Mouse (Mus musculus): ENCODE data around the gene Foxr1. TPM values are rescaled to one million over a fixed set of nuclear protein-coding genes. Genes with fewer than 3 reads are reported as not detected.
"Not testable (repeated sequence)": the region's sequence is repeated elsewhere in the genome, so short reads cannot be mapped to it uniquely, and the experiment has no call there.

Gene Foxr1
- total RNA-seq, 2 experiments from 2014 or later, result not detected

DNA sequence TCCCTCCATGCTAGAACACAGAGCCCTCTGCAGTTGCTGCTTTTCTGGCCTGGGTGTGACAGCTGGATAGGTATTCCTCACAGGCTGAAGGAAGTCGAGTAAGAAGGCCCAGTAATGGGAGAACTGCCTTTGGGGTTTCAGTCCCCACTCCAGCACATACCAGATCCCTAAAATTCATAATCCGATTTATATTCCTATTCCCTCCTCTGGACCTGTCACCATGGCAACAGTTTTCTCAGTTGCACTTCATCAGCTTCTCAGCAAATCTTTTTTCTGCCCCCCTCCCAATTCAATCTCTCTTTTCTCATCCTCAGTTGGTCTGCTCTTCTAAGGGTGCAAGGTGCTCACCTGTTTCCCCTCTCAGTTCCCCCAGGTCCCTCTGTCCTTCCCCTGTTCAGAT, 27.9 kb upstream of the Foxr1 start:
- intact Hi-C loops (cut with DNase I), result no loop called here
- TF ChIP-seq CTCF (IDR thresholded peaks at IDR 0.05), result no peak
- Histone ChIP-seq H3K4me3 (no peak overlapping the region), H3K27ac (no peak overlapping the region)
- DNase-seq, result no peak

DNA sequence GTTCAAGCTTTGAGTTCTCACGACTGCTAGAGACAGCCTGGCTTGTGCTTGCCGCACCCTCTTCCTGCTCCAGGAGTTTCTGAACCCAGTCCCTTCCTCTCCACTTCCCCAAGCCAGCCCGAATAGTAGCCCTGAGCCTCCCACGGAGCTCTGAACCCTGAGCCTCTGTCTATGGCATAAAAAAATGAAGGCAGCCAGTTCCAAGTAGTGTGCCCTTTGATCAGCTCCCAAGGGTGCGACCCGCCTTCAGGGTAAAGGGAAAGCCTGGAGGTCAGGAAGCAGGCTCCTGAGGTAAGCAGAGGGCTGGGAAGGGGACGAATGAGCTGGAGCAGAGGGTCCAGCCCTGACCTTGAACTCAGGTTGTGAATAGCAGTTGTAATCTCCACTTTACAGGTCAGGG, 27.3 kb upstream of the Foxr1 start:
- H3K27ac ChIP-seq, result no peak overlapping the region
- no peak for DNase-seq
- H3K4me3 ChIP-seq, result no peak overlapping the region
- TF ChIP-seq CTCF (IDR thresholded peaks at IDR 0.05), result no peak
- intact Hi-C loops (cut with DNase I), result no loop called here

DNA sequence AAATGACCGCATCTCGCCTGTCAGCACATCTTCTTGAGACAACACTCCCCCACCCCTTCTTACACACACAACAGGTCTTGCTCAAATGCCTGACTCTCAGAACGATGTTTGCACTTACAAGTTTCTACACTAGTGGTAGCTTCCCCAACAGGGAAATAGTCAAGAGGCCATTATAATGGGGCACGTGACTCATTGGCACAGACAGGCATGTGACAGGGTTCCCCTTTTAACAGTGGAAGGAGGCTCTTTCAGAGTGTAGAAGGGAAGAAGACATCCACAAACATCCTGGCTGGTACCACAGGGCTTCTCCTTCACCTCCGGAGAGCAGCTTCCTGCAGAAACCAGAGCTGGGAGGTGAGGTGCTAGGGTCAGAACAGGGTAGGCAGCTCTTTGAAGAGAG, 21.0 kb upstream of the Foxr1 start:
- DNase-seq, result no peak
- intact Hi-C loops (cut with DNase I), result no loop called here
- Histone ChIP-seq H3K4me3 (no peak overlapping the region), H3K27ac (no peak overlapping the region)
- no peak for TF ChIP-seq CTCF (IDR thresholded peaks at IDR 0.05)

DNA sequence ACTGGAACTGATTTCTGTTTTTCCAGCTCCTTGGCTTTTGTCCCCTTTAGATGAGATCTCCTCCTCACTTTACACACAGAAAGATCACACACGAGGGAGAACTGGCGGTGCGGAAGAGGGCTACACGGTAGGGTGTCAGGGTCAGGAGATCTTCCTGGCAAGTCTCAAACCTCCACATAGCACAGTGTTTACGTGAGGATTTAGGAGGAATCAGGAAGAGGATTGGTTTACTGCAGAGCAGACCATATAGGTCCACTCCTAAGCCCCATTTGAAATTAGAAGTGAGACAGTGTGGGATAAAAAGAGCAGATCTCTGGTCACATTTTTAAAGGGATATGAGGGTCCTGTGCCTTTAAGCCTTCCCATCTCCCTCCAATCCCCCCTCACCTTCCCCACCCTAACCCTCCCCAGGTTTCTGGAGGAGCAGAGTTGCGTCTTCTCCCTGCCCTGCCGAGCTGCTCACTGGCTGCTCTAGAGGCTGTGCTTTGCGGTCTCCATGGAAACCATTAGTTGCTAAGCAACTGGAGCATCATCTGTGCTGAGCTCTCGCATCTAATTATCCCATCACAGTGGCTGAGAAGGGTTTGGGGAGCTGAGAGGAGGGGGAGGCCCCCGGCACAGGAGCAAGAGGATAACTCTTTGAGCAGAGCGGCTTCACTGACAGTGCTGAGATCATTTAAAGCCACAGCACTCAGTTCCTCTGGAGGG, 16.3 kb upstream of the Foxr1 start:
- DNase-seq, result no peak
- TF ChIP-seq CTCF (IDR thresholded peaks at IDR 0.05), result no peak
- intact Hi-C loops (cut with DNase I), result no loop called here

DNA sequence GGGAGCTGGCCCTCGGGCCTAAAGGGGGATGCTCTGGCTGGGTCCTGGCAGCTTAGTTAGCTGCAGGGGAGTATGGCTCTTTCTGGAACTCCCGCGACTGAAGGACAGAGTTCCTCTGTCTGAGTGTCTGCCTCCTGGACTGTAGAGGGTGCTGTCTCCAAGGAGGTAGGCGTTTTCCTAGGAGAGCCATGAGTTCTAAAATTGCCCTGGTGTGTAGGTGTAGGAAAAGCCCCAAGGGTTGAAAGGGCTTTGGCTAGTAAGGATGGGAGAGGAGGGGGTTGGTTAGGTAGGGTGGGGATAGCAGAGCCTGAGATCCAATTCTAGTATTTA, 13.9 kb upstream of the Foxr1 start, which contains the start of gene Upk2:
Gene Upk2 (minus strand): TSS at position 86 of the 330 bp plus-strand sequence.
- H3K4me3 ChIP-seq, result peak within 1 kb of the TSS; percentile 39
- H3K27ac ChIP-seq, result peak within 1 kb of the TSS; percentile 74
- intact Hi-C loops (cut with DNase I), result loop anchor here (1.0 to 2.0 kb wide), 3 partner anchors 20 to 197 kb away; no protein-coding TSS in a partner anchor
- peak; percentile 57 for TF ChIP-seq CTCF (IDR thresholded peaks at IDR 0.05)
- peak; percentile 47 for DNase-seq

More for the DNA sequence above, 16.3 kb upstream of the Foxr1 start:
- H3K27ac ChIP-seq, result no peak overlapping the region
- no peak overlapping the region for H3K4me3 ChIP-seq

DNA sequence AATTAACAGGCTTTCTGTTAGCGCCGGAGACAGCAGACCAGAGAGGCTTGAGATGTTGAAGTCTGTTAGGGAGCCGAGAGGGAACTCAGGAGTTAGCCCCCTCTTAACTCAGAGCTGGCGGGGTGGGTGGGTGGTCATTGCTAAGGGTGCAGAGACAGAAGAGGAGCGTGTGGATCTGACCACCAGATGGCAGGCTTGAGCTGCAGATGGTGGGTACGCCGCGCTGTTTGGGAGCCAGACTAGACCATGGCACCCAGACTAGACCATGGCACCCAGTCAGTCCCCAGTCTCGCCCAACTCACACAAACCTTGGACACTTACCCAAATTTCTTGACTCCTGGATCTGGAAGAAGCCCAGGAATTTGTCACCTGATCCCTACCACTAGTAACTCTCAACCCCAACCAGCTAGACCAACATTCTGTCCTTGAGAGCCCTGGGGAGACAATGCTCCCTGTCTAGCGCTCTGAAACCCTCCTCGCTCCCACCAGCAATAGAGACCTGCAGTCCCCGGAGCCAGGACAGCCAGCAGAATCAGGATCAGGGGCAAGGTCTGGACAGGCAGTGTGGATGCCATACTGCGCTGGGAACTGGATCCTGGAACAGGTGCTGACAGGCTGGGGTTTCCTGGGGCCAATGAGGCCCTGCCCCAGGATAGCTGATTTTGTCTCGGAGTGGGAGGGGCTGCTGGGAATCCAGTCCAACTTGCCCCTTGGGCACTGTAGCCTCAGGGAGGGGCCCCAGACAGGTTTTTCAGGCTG, 13.4 kb upstream of the Foxr1 start:
- Histone ChIP-seq H3K27ac (peak overlapping the region; percentile 74), H3K4me3 (peak overlapping the region; percentile 39)
- TF ChIP-seq CTCF (IDR thresholded peaks at IDR 0.05), result peak; percentile 99
- intact Hi-C loops (cut with DNase I), result loop anchor here (1.0 to 2.0 kb wide), 3 partner anchors 20 to 198 kb away; no protein-coding TSS in a partner anchor
- peak; percentile 91 for DNase-seq

DNA sequence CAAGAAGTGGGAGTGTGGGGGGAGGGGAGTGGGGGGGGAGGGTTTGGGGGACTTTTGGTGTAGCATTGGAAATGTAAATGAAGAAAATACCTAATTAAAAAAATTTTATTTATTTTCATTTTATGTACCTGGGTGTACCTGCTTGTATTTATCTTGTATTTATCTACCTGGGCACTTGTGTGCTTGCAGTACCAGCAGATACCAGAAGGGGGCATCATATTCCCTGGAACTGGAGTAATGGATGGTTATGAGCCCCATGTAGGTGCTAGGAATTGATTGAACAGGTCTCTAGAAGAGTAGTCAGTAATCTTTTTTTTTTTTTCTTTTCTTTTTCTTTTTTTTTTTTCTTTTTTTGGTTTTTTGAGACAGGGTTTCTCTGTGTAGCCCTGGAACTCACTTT, 9.5 kb upstream of the Foxr1 start:
- Histone ChIP-seq H3K27ac (no peak overlapping the region), H3K4me3 (no peak overlapping the region)
- TF ChIP-seq CTCF (IDR thresholded peaks at IDR 0.05), result peak; percentile 59
- intact Hi-C loops (cut with DNase I), result no loop called here
- no peak for DNase-seq

DNA sequence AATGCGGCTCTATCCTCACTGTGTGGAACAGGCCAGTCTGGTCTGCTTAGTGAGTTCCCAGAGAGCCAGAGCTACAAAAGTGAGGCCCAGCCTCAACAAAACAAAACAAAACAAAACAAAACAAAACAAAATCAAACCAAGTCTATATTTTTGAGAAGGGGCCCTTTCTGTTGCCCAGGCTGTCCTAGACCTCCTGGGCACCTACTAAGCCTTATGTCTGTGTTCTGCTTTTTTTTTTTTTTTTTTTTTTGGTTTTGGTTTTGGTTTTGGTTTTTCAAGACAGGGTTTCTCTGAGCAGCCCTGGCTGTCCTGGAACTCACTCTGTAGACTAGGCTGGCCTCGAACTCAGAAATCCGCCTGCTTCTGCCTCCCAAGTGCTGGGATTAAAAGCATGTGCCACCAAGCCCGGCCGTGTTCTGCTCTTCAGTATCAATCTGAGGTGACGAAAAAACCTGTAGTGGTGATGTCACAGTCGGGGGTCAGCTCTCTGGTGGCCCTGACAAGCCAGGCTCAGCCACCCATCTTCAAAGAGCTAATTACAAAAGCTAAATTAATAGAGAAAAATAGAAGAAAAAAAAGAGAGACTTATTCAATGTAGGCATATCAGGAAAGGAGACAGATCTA, 3.6 kb upstream of the Foxr1 start:
- intact Hi-C loops (cut with DNase I); H3K4me3 ChIP-seq; H3K27ac ChIP-seq; DNase-seq: not testable (repeated sequence)

DNA sequence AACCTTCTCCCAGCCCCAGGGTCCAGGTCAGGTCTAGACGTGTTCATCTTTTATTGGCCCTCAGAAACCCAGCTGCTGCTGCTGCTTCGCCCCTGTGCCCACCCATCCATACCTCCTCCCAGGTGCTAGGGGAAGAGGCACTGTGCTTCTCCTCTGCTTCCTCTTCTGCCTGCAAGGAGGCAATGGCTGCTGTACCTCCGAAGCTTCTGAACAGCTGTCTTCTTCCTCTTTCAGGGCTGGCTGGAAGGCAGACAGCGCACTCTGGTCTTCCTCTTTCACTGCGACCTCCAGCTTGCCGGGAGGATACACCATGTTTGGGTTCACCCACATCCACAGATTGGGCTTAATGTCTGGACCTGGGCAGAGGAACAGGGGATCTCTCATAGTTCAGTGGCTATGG, 5.2 kb downstream of the Foxr1 start:
- Histone ChIP-seq H3K27ac (no peak overlapping the region), H3K4me3 (no peak overlapping the region)
- no peak for DNase-seq
- intact Hi-C loops (cut with DNase I), result no loop called here
- TF ChIP-seq CTCF (IDR thresholded peaks at IDR 0.05), result no peak

DNA sequence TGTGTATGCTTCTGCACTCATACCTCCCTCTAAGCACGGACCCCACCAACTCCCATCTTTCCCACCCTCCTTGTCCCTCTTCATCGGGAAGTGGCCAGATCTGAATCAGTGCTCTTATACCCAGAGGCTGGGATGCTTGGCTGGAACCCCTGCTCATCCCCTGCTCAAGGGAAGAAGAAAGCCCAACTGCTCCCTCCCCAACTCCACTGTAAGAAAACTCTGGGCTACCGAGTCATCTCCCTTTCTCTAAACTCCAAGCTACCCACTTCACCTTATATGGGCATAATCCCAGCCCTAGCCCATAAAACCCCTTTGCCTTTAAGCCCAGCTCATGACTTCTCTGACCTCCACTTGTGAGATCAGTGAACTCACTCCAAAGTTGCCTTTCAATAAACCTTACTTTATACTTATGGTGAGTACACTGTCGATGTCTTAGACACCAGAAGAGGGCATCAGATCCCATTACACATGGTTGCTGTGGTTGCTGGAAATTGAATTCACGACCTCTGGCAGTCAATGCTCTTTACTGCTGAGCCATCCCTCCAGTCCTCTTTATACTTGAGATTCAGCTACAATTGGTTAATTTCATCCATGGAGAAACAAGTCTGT, 8.3 kb downstream of the Foxr1 start:
- no peak for TF ChIP-seq CTCF (IDR thresholded peaks at IDR 0.05)
- no peak for DNase-seq
- Histone ChIP-seq H3K4me3 (no peak overlapping the region), H3K27ac (no peak overlapping the region)
- intact Hi-C loops (cut with DNase I), result no loop called here

DNA sequence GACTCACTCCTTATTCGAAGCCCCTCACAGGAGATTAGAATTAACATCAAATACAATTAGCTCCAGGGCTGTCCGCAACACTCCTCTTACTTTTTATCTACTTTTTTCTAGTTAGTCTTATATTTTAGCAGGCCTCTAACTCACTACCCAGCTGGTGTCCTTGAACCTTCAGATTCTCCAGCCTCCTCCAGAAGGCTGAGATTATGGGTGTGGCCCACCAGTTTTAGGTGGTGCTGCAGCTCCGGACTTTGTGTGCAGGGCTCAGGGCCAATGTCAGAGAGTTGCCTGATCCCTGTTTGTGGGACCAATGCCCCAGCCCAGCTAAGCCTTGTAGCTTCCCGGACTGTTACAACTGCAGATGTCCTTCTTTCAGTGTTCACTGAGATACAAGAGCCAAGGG, 17.4 kb downstream of the Foxr1 start:
- intact Hi-C loops (cut with DNase I), result no loop called here
- no peak for DNase-seq
- TF ChIP-seq CTCF (IDR thresholded peaks at IDR 0.05), result no peak
- Histone ChIP-seq H3K27ac (no peak overlapping the region), H3K4me3 (no peak overlapping the region)

DNA sequence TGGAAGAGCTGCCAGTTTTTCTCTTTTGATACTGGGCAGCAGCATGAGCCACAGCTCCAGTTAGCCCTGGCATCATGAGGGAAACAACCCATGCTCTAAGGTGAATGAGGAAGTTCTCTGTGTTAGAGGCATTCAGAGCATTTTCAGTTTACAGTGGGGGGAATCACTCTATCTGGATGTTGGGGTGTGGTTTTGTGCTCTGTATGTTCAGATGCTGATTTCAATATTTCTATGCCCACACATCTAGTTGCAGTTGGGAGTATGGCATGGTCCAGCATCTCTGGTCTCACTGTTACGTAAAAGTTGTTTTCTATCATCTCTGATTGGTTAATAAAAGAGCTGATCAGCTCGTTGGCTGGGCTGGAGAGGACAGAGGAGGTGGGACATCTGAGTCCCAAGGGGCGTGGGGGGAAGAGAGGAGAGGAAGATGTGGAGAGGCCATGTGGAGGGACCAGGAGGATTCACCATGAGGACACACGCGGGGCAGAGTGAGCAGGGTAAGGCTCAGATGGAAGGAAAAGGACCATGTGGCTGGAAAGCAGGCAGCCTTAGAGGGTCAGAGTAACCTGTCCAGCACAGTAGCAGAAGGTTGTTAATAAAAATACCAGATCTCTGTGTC, 20.5 kb downstream of the Foxr1 start:
- Histone ChIP-seq H3K4me3 (no peak overlapping the region), H3K27ac (no peak overlapping the region)
- intact Hi-C loops (cut with DNase I), result no loop called here
- DNase-seq, result no peak
- TF ChIP-seq CTCF (IDR thresholded peaks at IDR 0.05), result no peak

DNA sequence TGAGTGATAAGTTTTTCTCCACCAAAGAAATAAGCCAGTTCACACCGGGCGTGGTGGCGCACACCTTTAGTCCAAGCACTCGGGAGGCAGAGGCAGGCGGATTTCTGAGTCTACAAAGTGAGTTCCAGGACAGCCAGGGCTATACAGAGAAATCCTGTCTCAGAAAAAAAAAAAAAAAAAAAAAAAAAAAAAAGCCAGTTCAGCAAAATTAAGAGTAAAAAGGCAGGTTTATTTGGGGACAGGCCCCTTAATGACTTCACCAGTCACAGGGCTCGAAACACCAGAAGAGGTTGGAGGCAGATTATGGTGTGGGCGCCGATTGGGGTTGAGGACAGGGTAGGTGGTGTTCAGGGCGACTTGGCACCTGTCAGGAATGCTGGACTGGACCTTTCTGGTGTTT, 21.2 kb downstream of the Foxr1 start:
- intact Hi-C loops (cut with DNase I); DNase-seq; H3K4me3 ChIP-seq: not testable (repeated sequence)

More for the DNA sequence above, 21.2 kb downstream of the Foxr1 start:
- H3K27ac ChIP-seq, result not testable (repeated sequence)

Measured in gastrocnemius, adult 2 months (tissue).